Mouse (Mus musculus) olfactory bulb, adult 2 months (tissue): ENCODE results near the gene Dmpk. TPM values are rescaled to one million over a fixed set of nuclear protein-coding genes. Genes with fewer than 3 reads are reported as not detected.

Source experiments
- H3K27ac ChIP-seq: fragments of 200-500 bp; 2 replicates; pipeline ENCODE4 v1.5.1; 2012; ENCODE audit warnings: low read depth, low read length; ENCODE audit not compliant: insufficient read depth
- H3K4me1 ChIP-seq: fragments of 200-500 bp; 2 replicates; pipeline ENCODE4 v1.6.1; 2012; ENCODE audit warnings: low read length; ENCODE audit not compliant: control insufficient read depth, insufficient read depth
- H3K4me3 ChIP-seq: fragments of 200-500 bp; 2 replicates; pipeline ENCODE4 v1.5.1; 2012; ENCODE audit warnings: mild to moderate bottlenecking, low read depth, low read length, moderate library complexity; ENCODE audit not compliant: insufficient read depth
- CTCF ChIP-seq: fragments of 200-500 bp; IDR thresholded peaks from 2 replicates; pipeline ENCODE4 v1.5.1; 2012; ENCODE audit warnings: low read depth, mild to moderate bottlenecking, low read length, moderate library complexity; ENCODE audit not compliant: insufficient read depth
- POLR2A ChIP-seq: fragments of 200-500 bp; IDR thresholded peaks from 2 replicates; pipeline ENCODE4 v1.6.1; 2012; ENCODE audit warnings: mild to moderate bottlenecking, low read depth, low read length, moderate library complexity; ENCODE audit not compliant: insufficient read depth
- WGBS: fragments of 180-500 bp; shearing (Covaris S2); methylation state at CpG from one replicate; pipeline ENCODE4 v1.1.7; 2018; 5-methylcytosine and 5-hydroxymethylcytosine counted together
- polyA plus RNA-seq: library from polyadenylated mRNA; stranded (reverse); fragments of >200 nt; gene quantifications from 2 replicates; pipeline ENCODE4 v1.2.4, GENCODE M21; 2012; ENCODE audit warnings: low replicate concordance; ENCODE audit not compliant: missing spikeins, insufficient read depth, insufficient read length

Gene Dmpk
- polyA plus RNA-seq, 1 experiment = not detected

DNA sequence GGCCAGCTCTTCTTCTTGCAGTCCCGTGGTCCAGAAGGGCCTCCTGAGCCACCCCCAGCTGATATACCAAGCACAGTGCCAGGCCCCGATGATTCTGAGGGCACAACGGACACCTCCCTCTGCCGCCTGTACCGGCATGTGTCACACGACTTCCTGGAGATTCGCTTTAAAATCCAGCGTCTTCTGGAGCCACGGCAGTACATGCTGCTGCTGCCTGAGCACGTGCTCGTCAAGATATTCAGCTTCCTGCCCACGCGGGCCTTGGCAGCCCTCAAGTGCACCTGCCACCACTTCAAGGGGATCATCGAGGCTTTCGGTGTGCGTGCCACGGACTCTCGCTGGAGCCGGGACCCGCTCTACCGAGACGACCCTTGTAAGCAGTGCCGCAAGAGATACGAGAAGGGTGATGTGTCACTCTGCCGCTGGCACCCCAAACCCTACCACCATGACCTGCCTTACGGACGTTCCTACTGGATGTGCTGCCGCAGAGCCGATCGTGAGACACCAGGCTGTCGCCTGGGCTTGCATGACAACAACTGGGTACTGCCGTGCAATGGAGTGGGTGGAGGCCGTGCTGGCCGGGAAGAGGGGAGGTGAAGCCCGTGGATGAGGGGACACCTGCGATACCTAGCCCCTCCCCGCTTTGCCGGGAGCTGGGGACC lies 53.2 kb downstream of the Dmpk start:
- WGBS = 87% methylated on average over 38 of the region's 38 CpGs
- Histone ChIP-seq H3K4me3 (no peak overlapping the region), H3K27ac (no peak overlapping the region), H3K4me1 (0 out of 2 replicates have a peak, but pooled peaks cover 5% of the 10 kb centered on the region)
- TF ChIP-seq POLR2A = no peak
- TF ChIP-seq CTCF = no peak

DNA sequence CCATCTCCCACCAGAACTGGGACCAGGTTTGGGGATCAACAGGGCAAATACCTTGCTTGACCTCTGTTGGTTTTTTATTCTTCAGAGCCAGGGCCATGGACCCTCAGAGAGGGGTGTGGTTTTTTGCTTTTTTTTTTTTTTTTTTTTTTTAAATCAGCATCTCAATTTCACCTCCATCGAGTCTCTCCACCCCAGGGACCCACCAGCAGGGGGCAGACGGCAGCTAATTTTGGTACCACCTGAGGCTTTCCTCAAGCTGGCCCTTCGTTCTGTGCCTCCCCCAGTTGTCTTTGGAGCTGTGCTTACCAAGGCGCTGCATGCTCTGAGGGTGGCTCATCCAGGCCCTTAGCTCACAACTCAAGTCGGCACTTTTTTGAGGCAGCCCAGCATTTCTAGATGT lies 53.7 kb downstream of the Dmpk start:
- WGBS = 32% methylated on average over 5 of the region's 5 CpGs
- Histone ChIP-seq H3K4me1 (0 out of 2 replicates have a peak, but pooled peaks cover 4% of the 10 kb centered on the region), H3K27ac (no peak overlapping the region), H3K4me3 (no peak overlapping the region)
- no peak for TF ChIP-seq CTCF
- TF ChIP-seq POLR2A = no peak

Other genes starting within 250 kb of the Dmpk start
- gene Mill2, start 243.9 kb upstream of the Dmpk start, polyA plus RNA-seq = not detected in 2 replicates
- gene Pglyrp1, start 212.5 kb upstream of the Dmpk start, polyA plus RNA-seq = not detected in 2 replicates
- not detected in 2 replicates for gene Ccdc61, start 173.4 kb upstream of the Dmpk start, polyA plus RNA-seq
- gene Nova2, start 158.0 kb upstream of the Dmpk start, polyA plus RNA-seq = not detected in 2 replicates
- not detected in 2 replicates for gene Nanos2, start 96.4 kb upstream of the Dmpk start, polyA plus RNA-seq
- not detected in 2 replicates for gene Mypop, start 92.6 kb upstream of the Dmpk start, polyA plus RNA-seq
- not detected in 2 replicates for gene Irf2bp1, start 79.8 kb upstream of the Dmpk start, polyA plus RNA-seq
- not detected in 2 replicates for gene Foxa3, start 60.3 kb upstream of the Dmpk start, polyA plus RNA-seq
- not detected in 2 replicates for gene Sympk, start 59.5 kb upstream of the Dmpk start, polyA plus RNA-seq
- not detected in 2 replicates for gene Rsph6a, start 29.2 kb upstream of the Dmpk start, polyA plus RNA-seq
- not detected in 2 replicates for gene Dmwd, start 7.6 kb upstream of the Dmpk start, polyA plus RNA-seq
- not detected in 2 replicates for gene Six5, start 10.7 kb downstream of the Dmpk start, polyA plus RNA-seq
- not detected in 2 replicates for gene Gm4969, start 34.5 kb downstream of the Dmpk start, polyA plus RNA-seq
- gene Fbxo46, start 36.0 kb downstream of the Dmpk start, polyA plus RNA-seq = not detected in 2 replicates
- gene Qpctl, start 65.4 kb downstream of the Dmpk start, polyA plus RNA-seq = not detected in 2 replicates
- not detected in 2 replicates for gene Snrpd2, start 65.9 kb downstream of the Dmpk start, polyA plus RNA-seq
- not detected in 2 replicates for gene Gipr, start 82.3 kb downstream of the Dmpk start, polyA plus RNA-seq
- gene Eml2, start 92.6 kb downstream of the Dmpk start, polyA plus RNA-seq = not detected in 2 replicates
- gene Gpr4, start 128.7 kb downstream of the Dmpk start, polyA plus RNA-seq = not detected in 2 replicates
- not detected in 2 replicates for gene Opa3, start 144.5 kb downstream of the Dmpk start, polyA plus RNA-seq
- not detected in 2 replicates for gene Vasp, start 188.0 kb downstream of the Dmpk start, polyA plus RNA-seq
- not detected in 2 replicates for gene Ppm1n, start 196.2 kb downstream of the Dmpk start, polyA plus RNA-seq
- gene Rtn2, start 198.8 kb downstream of the Dmpk start, polyA plus RNA-seq = not detected in 2 replicates
- gene Fosb, start 226.2 kb downstream of the Dmpk start, polyA plus RNA-seq = not detected in 2 replicates